Mouse (Mus musculus) adipocyte (in vitro differentiated cells): ENCODE data around the gene Lrrfip2.
A peak's percentile ranks its signal among the peaks of the same experiment; 100 is the strongest.

ENCODE experiments used
- DNase-seq: peaks from one replicate; pipeline ENCODE4 v3.0.0-alpha.2; 2016; ENCODE audit warnings: low spot score

The Lrrfip2 gene

GRCm38 (mm10) chr9:111166612-111167011, 49.2 kb downstream of the Lrrfip2 start:
- DNase-seq: no peak

DNA sequence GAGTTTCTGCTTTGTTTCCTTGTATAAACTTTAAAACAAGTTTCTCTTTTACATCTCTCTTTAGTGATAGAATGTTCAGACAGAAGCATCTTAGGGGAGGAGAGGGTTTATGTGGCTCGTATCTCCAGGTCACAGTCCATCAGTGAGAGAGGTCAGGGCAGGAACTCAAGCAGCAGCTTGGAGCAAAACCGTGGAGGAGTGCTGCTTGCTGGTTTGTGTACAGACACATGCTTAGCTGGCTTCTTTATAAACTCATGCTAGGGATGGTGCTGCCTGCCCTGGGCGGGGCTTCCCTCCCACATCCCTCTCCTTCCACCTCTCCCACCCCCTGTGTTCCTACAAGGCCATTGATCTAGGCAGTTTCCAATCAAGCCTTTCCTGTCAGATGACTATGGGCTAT, 53.0 kb downstream of the Lrrfip2 start:
- DNase-seq: no peak

DNA sequence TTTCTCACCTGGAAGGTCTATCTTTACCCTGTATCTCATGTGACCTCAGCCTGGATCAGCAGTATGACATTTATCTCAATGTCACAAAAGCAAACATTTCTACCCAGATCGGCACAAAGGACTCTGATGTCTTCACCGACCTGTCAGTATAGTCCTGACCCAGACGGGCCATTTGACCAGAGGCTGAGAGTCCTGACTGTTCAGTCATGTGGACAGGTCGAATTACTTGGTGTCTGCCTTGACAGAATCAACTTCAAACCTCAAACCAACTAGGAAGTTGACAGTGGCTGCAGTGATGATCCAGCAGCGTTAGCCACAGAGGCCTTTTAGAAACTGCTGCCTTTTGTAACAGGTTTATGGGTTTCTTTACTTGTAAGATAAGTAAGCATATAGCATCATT, 56.7 kb downstream of the Lrrfip2 start:
- DNase-seq: no peak

- no peak for DNase-seq
Observed at GRCm38 (mm10) chr9:111178971-111179370, 61.6 kb downstream of the Lrrfip2 start.

DNA sequence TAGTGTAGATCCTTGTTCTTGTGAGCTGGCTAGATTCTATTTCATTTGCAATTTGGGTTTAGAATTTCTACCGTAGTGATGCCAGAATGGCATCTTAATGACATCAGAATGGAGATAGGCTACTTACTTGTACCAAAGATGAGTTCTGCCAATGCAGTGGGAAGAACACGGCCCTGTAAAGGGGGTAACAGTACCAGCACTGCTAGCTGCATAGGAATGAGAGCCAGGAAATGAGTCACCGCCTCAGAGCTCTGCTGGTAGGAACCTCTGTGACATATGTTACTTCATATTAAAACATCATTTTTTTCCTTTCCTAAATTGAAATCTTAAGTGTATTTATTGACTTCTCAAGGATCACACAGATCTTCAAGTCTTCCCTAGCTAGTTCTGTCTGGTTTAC, 64.8 kb downstream of the Lrrfip2 start:
- DNase-seq: peak; percentile 32

GRCm38 (mm10) chr9:111184929-111185328, 67.5 kb downstream of the Lrrfip2 start:
- DNase-seq: no peak

DNA sequence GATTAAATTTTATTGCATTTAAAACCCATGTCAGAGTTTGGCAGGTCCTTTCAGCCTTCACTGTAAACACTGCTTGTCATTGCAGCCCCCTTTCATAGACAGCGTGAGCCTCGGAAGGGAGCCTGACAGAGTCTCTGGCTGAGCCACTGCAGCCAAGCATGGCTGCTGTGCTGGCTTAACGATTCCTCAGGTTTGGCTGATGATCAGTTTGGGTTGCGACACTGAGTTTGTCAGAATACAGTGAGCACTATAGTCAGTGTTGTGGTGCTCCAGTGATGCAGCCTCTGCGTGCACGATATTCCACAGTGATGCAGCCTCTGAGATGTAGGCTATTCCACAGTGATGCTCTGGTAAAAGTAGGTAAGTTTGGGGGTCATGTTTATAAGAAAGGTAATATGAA, 69.5 kb downstream of the Lrrfip2 start:
- DNase-seq: peak; percentile 33

DNA sequence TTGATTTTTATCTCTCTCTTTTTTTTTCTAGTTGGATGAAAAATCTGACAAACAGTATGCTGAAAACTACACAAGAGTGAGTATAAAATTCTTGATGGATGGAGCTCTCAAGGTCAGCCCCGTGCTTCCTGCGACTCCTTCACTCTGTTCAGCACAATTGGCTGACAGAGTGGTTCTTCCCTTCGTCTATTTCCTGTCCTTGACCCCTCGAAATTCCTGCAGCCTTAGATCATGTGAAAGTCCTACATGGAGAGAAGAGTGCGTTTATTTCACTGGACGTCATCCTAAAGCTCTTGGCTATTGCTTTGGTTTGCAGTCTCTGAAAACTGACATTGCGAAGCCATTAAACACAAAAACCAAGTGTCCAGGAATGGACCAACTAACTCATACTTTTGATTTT, 71.3 kb downstream of the Lrrfip2 start:
- DNase-seq: no peak

DNA sequence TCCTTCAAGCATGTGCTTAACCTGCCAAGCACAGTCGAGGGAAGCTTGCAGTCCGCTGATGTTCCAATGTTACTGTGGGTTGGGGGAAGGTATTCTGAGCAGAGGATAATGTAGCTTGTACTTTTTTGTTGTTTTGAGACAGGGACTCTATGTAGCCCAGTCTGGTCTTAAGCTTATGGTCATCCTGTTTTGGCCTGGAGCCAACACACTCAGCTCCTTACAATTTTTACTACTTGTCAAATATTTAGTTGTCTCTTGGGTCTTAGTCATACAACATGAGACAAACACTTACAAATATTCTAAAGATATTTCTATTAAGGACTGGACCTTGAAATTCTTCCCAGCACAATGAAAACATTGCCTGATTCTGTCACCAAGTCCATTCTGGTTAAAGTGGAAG, 75.8 kb downstream of the Lrrfip2 start:
- DNase-seq: no peak

DNA sequence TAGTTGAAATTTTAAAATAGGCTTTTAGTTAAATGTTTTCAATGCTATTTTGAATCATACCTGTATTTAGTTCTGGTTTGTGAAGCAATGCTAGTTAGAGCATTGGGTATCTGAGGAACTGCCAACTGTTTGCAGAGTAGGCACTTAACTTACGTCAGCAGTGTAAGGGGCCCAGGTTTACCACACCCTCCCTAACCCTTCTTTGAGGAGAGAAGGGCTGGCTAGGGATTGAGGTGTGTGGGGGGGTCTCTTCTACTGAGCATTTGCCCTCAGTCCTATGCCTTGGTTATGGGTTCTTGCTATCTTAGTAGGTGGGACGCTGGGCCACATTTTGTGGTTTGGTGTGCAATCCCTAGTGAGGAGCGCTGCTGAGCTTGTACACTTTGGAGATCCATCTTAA, 79.7 kb downstream of the Lrrfip2 start:
- no peak for DNase-seq

DNA sequence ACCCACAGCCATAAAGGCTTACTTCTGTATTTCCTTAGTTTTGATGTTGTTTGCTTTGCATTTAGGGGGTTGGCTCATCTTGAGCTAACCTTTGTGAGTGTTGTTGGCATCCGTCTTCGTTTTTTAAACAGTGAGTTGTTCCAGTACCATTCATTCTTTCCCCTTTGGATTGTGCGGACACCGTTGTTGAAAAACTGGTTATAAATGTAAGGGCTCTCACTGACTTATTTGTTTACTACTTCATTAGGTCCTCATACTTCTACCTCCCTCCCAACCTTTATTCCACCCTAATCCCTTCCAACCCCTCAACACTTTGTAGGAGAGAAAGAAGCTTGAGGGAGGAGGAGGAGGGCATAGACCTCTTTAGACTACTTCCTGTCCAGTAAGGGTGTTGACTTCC, 80.3 kb downstream of the Lrrfip2 start:
- no peak for DNase-seq

DNA sequence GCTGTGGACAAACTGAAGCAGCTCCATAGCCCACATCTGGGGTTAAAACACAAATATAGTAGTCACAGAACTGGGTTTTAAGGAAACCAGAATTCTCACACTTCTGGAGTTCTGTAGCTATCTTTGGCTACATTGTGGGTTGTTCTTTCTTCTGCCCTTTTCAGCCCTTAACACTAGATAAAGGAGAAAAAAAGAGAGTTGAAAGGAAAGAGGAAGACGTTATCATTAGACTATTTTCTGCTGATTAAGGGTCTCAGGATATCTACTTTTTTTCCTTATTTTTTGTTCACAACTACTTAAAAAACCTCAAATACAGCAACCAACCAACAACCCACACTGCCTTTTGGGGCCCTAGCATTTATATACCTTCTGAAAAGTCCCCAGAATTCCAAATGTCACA, 80.9 kb downstream of the Lrrfip2 start:
- DNase-seq: no peak

- DNase-seq: no peak
Observed at GRCm38 (mm10) chr9:111200208-111200607, 82.8 kb downstream of the Lrrfip2 start.

GRCm38 (mm10) chr9:111204601-111205375, 87.4 kb downstream of the Lrrfip2 start:
- peak; percentile 23 for DNase-seq

DNA sequence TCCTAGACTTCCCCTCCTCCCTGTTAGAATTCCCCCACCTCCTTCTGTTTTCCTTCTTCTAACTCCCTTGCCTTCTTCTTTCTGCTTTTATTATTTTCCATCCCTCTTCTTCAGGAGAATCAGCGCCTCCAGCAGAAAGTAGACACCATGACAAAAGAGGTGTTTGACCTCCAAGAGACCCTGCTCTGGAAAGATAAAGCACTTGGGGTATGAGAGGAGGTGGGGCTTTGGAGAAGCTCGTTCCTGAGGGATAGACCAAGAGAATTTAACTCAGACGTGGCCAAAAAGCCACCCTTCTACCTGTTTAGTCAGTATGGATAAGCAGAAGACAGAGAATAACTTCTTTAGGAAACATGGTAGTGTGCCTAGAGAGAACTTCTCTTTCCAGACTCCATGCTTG, 90.3 kb downstream of the Lrrfip2 start:
- DNase-seq: no peak

DNA sequence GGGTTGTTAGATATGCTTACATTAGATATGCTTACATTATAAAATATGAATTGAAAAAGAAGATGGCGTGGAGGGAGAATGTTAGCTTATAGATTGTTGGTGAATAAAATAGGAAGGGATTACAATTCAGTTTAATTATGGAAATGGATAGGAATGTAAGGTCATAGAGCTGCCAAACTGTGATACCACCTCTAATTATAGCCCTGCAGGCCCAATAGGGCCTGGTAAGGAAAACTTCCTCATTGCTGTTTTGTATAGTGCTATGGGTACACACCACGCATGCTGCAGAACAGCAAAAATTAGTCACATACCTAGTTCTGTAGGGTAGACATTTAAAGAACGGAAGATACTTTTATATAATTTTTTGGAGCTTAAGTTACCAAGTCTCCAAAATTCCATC, 90.8 kb downstream of the Lrrfip2 start:
- DNase-seq: no peak

GRCm38 (mm10) chr9:111209158-111209699, 91.8 kb downstream of the Lrrfip2 start:
- DNase-seq: no peak

DNA sequence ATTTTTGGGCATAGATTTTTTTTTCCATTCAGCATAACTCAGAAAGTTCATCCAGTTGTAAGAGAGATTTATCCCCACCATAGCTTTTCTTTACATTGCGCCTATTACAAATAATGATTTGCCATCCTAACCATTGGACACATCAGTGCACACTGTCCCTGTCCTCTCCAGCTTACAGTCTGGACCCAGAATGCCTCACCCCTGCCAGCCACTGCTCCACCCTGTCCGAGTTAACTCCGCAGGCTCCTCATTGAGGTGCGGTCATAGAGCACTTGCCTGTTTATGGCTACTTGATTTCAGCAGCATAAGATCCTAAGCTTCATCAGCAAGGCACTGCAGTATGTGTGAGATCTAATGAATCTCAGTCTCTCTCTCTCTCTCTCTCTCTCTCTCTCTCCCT, 93.0 kb downstream of the Lrrfip2 start:
- DNase-seq: no peak

DNA sequence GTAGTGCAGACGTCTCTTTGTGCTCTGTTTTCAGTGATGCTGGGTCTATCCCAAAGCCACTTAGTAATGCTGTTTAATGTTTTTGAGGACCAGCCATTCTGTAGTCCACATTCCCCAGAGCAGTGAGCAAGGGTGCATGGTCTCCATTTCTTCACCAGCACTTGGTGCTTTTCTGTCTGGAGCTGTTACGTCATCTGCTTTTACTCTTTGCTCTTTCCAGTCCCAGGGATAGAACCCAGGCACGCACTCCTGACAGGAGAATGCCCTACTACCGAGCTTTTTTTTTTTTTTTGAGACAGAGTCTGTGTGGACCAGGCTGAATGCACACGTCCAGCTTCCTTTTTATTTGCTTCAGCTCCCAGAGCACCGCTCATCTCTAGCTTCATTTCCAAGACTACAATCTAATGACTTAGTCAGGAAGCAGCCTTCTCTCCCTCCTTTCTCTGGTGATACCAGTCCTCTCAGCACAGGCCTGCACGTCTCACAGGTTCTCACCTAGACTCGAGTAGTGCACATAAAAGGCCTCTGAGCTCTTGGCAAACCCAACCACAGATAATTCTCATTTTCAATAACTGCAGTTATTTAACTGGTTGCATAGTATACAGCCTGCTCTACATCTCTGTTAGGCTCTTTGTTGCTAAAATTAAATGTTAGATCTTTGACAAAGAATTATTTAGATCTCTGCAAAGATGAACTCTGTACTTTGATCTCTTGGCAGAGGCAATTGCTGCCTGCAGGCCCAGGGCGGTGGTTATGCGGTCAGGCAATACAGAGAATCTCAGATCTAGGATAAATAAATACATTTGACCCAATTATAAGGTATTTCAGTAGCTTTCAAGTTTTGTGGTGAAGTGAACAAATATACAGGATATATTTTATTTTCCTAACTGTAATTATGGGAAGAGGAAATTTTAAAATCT, 94.0 kb downstream of the Lrrfip2 start:
- no peak for DNase-seq

- DNase-seq: no peak
Observed at GRCm38 (mm10) chr9:111213501-111213900, 96.1 kb downstream of the Lrrfip2 start.

DNA sequence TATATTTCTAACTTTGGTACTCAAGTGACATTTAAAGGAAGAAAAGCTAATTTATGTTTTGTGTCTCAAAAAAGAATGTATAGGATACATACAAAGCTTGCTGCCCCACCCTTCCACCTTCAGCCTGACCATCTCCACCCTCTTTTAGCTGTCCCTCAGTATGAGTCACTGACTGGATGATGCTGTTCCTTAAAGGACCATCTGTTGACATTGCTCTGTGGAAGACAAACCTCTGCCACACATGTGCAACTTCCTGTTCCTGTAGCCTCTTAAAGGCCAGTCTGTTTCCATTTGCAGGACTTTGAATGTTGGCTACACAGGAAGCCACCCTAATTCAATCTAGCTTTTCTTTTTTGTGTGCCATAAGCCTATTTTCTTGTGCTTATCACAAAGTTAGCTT, 99.0 kb downstream of the Lrrfip2 start:
- no peak for DNase-seq

DNA sequence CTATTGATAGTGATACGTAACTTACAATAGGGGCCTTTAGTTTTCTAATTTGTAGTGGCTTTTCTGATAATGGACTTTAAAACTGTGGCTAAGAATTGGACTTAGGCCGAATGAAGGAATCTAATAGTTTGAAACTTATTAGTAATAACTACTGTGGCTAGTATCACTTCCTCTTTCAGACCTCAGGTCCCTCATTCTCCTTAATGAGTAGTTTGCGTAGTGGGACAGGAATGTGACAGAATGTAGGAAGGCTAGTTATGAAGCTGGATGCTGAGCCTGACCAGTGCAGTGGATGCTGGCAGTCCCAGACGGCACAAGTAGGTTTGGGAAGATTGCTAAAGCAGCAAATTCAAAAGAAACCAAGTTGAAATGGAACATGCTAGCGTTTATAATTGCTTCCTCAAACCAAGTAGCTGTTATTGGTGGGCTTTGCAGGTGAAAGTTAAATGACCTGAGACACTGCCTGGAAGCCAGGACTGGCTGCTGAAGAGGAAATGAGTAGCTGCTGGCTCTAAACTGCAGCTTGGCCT, 103.2 kb downstream of the Lrrfip2 start:
- no peak for DNase-seq

- no peak for DNase-seq
Observed at GRCm38 (mm10) chr9:111221580-111221979, 104.2 kb downstream of the Lrrfip2 start.
